Mouse (Mus musculus) kidney, embryonic 14.5 days (tissue): ENCODE data around the gene Hoxa11. TPM values are rescaled to one million over a fixed set of nuclear protein-coding genes. Genes with fewer than 3 reads are reported as not detected.
A peak's percentile ranks its signal among the peaks of the same experiment; 100 is the strongest.

Experiments used
- microRNA counts: library from miRNA; unstranded; fragments of <30 nt; microRNA quantifications from one replicate; lab custom pipeline; 2017
- microRNA-seq: library from miRNA; unstranded; fragments of <30 nt; microRNA quantifications from one replicate; pipeline ENCODE4, GENCODE M21; 2016
- polyA plus RNA-seq: library from polyadenylated mRNA; unstranded; fragments of >200 nt; fragmentation: Nextera tagmentation; extraction: Ambion mirVana; gene quantifications from 2 replicates; pipeline ENCODE4 v1.2.1, GENCODE M21; 2014

Gene Hoxa11
- polyA plus RNA-seq, 1 experiment from 2014 or later: 35.6 TPM

MicroRNAs encoded within 50 kb of the gene (microRNA counts, 519-probe panel; counts per million panel counts)
- 8,440 counts per million, percentile 88 among the panel's probes with 10 or more counts for microRNA mmu-miR-196b (lab: Ali Mortazavi, UCI)

Small RNA genes lying within 50 kb of the gene (microRNA-seq; reads per million reads assigned to microRNA genes)
- gene Mir196b: 26,913 reads per million, percentile 97 among the genes with 10 or more reads in this experiment

Other genes starting within 250 kb of the Hoxa11 start
- gene Skap2, start 233.3 kb downstream of the Hoxa11 start, polyA plus RNA-seq: 29.2 and 33.8 TPM in 2 replicates
- gene Hoxa1, start 87.5 kb downstream of the Hoxa11 start, polyA plus RNA-seq: 0.64 and 1.0 TPM in 2 replicates
- gene Hoxa2, start 81.0 kb downstream of the Hoxa11 start, polyA plus RNA-seq: 4.7 and 5.5 TPM in 2 replicates
- 2.7 and 2.9 TPM in 2 replicates for gene 5730596B20Rik, start 68.3 kb downstream of the Hoxa11 start, polyA plus RNA-seq
- gene Hoxa4, start 54.1 kb downstream of the Hoxa11 start, polyA plus RNA-seq: 3.1 and 3.6 TPM in 2 replicates
- gene Hoxa5, start 41.2 kb downstream of the Hoxa11 start, polyA plus RNA-seq: 15.7 and 16.6 TPM in 2 replicates
- gene Hoxa6, start 37.1 kb downstream of the Hoxa11 start, polyA plus RNA-seq: 4.4 TPM in 2 replicates
- 9.7 and 13.6 TPM in 2 replicates for gene Hoxa3, start 32.5 kb downstream of the Hoxa11 start, polyA plus RNA-seq
- not detected in 2 replicates for gene Gm28308, start 32.5 kb downstream of the Hoxa11 start, polyA plus RNA-seq
- 19.1 and 19.6 TPM in 2 replicates for gene Hoxa7, start 24.0 kb downstream of the Hoxa11 start, polyA plus RNA-seq
- gene Hoxa9, start 14.7 kb downstream of the Hoxa11 start, polyA plus RNA-seq: 58.1 and 67.8 TPM in 2 replicates
- 177 and 186 TPM in 2 replicates for gene Hoxa10, start 5.0 kb downstream of the Hoxa11 start, polyA plus RNA-seq
- not detected in 2 replicates for gene Hoxa13, start 15.1 kb upstream of the Hoxa11 start, polyA plus RNA-seq
- gene Evx1, start 67.7 kb upstream of the Hoxa11 start, polyA plus RNA-seq: not detected in 2 replicates